Comparison of ENCODE assay signal across 15 mouse cellular contexts in genomic region chr1:119409599-119410168, GRCm38 (mm10). TPM values are rescaled to one million over a fixed set of nuclear protein-coding genes. Genes with fewer than 3 reads are reported as not detected.
DNase-seq lines count a peak whose midpoint lies in the region; ATAC-seq and TF ChIP-seq lines count a peak whose summit lies in the region.
"Had no signal": no experiment of that assay in that cellular context is flagged by ENCODE, and none has a peak within 500 bp of the region (broad histone marks: within the 10 kb centered on the region; RNA-seq: fewer than 3 reads in every experiment).

No protein-coding gene starts in this region.

- H3K9ac ChIP-seq in forebrain, embryonic 14.5 days (ENCODE audit: low read length): no peak overlapping the region
- H3K9ac ChIP-seq in forebrain, embryonic 12.5 days: no peak overlapping the region
- H3K9ac ChIP-seq in lung, postnatal 0 days (replicated peaks; ENCODE audit: low read depth): no peak overlapping the region
- no peak overlapping the region for H3K9ac ChIP-seq in midbrain, embryonic 14.5 days (replicated peaks; ENCODE audit: low read length)
- H3K9ac ChIP-seq in liver, embryonic 11.5 days (ENCODE audit: low read depth, low read length): no peak overlapping the region
- H3K9ac ChIP-seq: liver, embryonic 13.5 days had no signal

- H3K27me3 ChIP-seq in forebrain, embryonic 14.5 days (replicated peaks; ENCODE audit: control insufficient read depth, insufficient read depth, low read length): no peaks in the 10 kb centered on the region
- H3K27me3 ChIP-seq in forebrain, embryonic 12.5 days: 0 out of 2 replicates have a peak, but pooled peaks cover 4% of the 10 kb centered on the region
- no peaks in the 10 kb centered on the region for H3K27me3 ChIP-seq in lung, postnatal 0 days (replicated peaks; ENCODE audit: insufficient read depth, low read length)
- no peaks in the 10 kb centered on the region for H3K27me3 ChIP-seq in midbrain, embryonic 14.5 days (ENCODE audit: control insufficient read depth, insufficient read depth, low read length)
- peaks cover 5% of the 10 kb centered on the region; the same call in 1 of the 2 replicates for H3K27me3 ChIP-seq in liver, embryonic 11.5 days (replicated peaks; ENCODE audit: control insufficient read depth, insufficient read depth, low read length)
- H3K27me3 ChIP-seq: liver, embryonic 13.5 days had no signal

- DNase-seq in forebrain, embryonic 14.5 days (ENCODE audit: low spot score): peak; percentile 37
- DNase-seq in lung, postnatal 0 days (ENCODE audit: low spot score): no peak
- no peak for DNase-seq in lung, adult 18-20 months
- DNase-seq in brain, embryonic 14.5 days (ENCODE audit: low read depth): peak; percentile 72
- peak; percentile 43 for DNase-seq in midbrain, embryonic 14.5 days
- DNase-seq in liver, embryonic 11.5 days (ENCODE audit: low spot score): no peak
- DNase-seq: cerebellum, adult 11 months; layer of hippocampus, adult 9-11 months; liver, embryonic 13.5 days; spleen, adult 18-20 months; thymus, postnatal 36 days had no signal

- no peak for TF ChIP-seq EP300 in lung, postnatal 0 days (IDR thresholded peaks at IDR 0.05)

- TF ChIP-seq POLR2A in brain, embryonic 14.5 days (IDR thresholded peaks at IDR 0.05; ENCODE audit: borderline replicate concordance, extremely low read depth, insufficient read depth, insufficient read length, poor library complexity, severe bottlenecking): no peak

- H3K9me3 ChIP-seq in forebrain, embryonic 14.5 days (replicated peaks; ENCODE audit: control insufficient read depth, low read length): no peaks in the 10 kb centered on the region
- H3K9me3 ChIP-seq in forebrain, embryonic 12.5 days: no peaks in the 10 kb centered on the region
- H3K9me3 ChIP-seq in lung, postnatal 0 days (ENCODE audit: low read length): no peaks in the 10 kb centered on the region
- no peaks in the 10 kb centered on the region for H3K9me3 ChIP-seq in midbrain, embryonic 14.5 days (ENCODE audit: control insufficient read depth, low read length)
- H3K9me3 ChIP-seq in liver, embryonic 11.5 days (ENCODE audit: control insufficient read depth, low read length): no peaks in the 10 kb centered on the region
- H3K9me3 ChIP-seq: liver, embryonic 13.5 days had no signal

- no peak overlapping the region for H3K27ac ChIP-seq in forebrain, embryonic 14.5 days (ENCODE audit: low read depth, low read length)
- H3K27ac ChIP-seq in forebrain, embryonic 12.5 days: no peak overlapping the region
- no peak overlapping the region for H3K27ac ChIP-seq in lung, postnatal 0 days (ENCODE audit: low read length)
- H3K27ac ChIP-seq in midbrain, embryonic 14.5 days (replicated peaks; ENCODE audit: low read depth, low read length): no peak overlapping the region
- no peak overlapping the region for H3K27ac ChIP-seq in liver, embryonic 11.5 days (ENCODE audit: low read depth, low read length)
- H3K27ac ChIP-seq: kidney, postnatal 0 days; liver, embryonic 13.5 days had no signal

- TF ChIP-seq CTCF in lung, postnatal 0 days (IDR thresholded peaks at IDR 0.05): no peak
- no peak for TF ChIP-seq CTCF in brain, embryonic 14.5 days (IDR thresholded peaks at IDR 0.05; ENCODE audit: borderline replicate concordance, extremely low read depth, insufficient read depth, insufficient read length)

- H3K36me3 ChIP-seq in forebrain, embryonic 14.5 days (ENCODE audit: control insufficient read depth, insufficient read depth, low read length): 0 out of 2 replicates have a peak, but pooled peaks cover 3% of the 10 kb centered on the region
- H3K36me3 ChIP-seq in forebrain, embryonic 12.5 days (replicated peaks): no peaks in the 10 kb centered on the region
- no peaks in the 10 kb centered on the region for H3K36me3 ChIP-seq in lung, postnatal 0 days (ENCODE audit: insufficient read depth, low read length)
- no peaks in the 10 kb centered on the region for H3K36me3 ChIP-seq in midbrain, embryonic 14.5 days (ENCODE audit: control insufficient read depth, insufficient read depth, low read length)
- no peaks in the 10 kb centered on the region for H3K36me3 ChIP-seq in liver, embryonic 11.5 days (ENCODE audit: control insufficient read depth, insufficient read depth, low read length)
- H3K36me3 ChIP-seq: liver, embryonic 13.5 days had no signal

- 49% methylated on average over 5 of the region's 5 CpGs for WGBS in forebrain, embryonic 14.5 days
- 70% methylated on average over 5 of the region's 5 CpGs for WGBS in forebrain, embryonic 12.5 days
- 30% methylated on average over 5 of the region's 5 CpGs for WGBS in lung, postnatal 0 days
- WGBS in midbrain, embryonic 14.5 days: 57% methylated on average over 5 of the region's 5 CpGs
- WGBS in liver, embryonic 11.5 days: 66% methylated on average over 5 of the region's 5 CpGs

- no peak for ATAC-seq in forebrain, embryonic 14.5 days
- no peak for ATAC-seq in forebrain, embryonic 12.5 days (ENCODE audit: low FRiP score)
- peak; percentile 17; the same call in 1 of the 2 replicates for ATAC-seq in lung, postnatal 0 days
- ATAC-seq in midbrain, embryonic 14.5 days (ENCODE audit: low FRiP score, low TSS enrichment): no peak; the same call in 1 of the 2 replicates
- no peak for ATAC-seq in liver, embryonic 11.5 days (replicated peaks; ENCODE audit: low FRiP score)

- peaks cover 11% of the 10 kb centered on the region for H3K4me1 ChIP-seq in forebrain, embryonic 14.5 days (ENCODE audit: control insufficient read depth, insufficient read depth, low read length)
- peaks cover 16% of the 10 kb centered on the region for H3K4me1 ChIP-seq in forebrain, embryonic 12.5 days
- H3K4me1 ChIP-seq in lung, postnatal 0 days (ENCODE audit: insufficient read depth, low read depth, low read length): no peaks in the 10 kb centered on the region
- H3K4me1 ChIP-seq in midbrain, embryonic 14.5 days (ENCODE audit: control insufficient read depth, insufficient read depth, low read length): 0 out of 2 replicates have a peak, but pooled peaks cover 6% of the 10 kb centered on the region
- H3K4me1 ChIP-seq in liver, embryonic 11.5 days (replicated peaks; ENCODE audit: control insufficient read depth, insufficient read depth, low read length): no peaks in the 10 kb centered on the region
- H3K4me1 ChIP-seq: liver, embryonic 13.5 days had no signal

- H3K4me3 ChIP-seq in forebrain, embryonic 14.5 days (ENCODE audit: low read depth, low read length): no peak overlapping the region
- H3K4me3 ChIP-seq in forebrain, embryonic 12.5 days (replicated peaks): no peak overlapping the region
- no peak overlapping the region for H3K4me3 ChIP-seq in lung, postnatal 0 days (ENCODE audit: low read depth, low read length)
- H3K4me3 ChIP-seq in midbrain, embryonic 14.5 days (replicated peaks; ENCODE audit: low read depth, low read length): no peak overlapping the region
- H3K4me3 ChIP-seq in liver, embryonic 11.5 days (ENCODE audit: low read depth, low read length): no peak overlapping the region
- H3K4me3 ChIP-seq: erythroblast, embryonic 14.5 days; liver, embryonic 13.5 days; myocyte had no signal

- no peak overlapping the region for H3K4me2 ChIP-seq in forebrain, embryonic 14.5 days (ENCODE audit: low read length)
- no peak overlapping the region for H3K4me2 ChIP-seq in forebrain, embryonic 12.5 days
- H3K4me2 ChIP-seq in lung, postnatal 0 days (replicated peaks; ENCODE audit: low read depth, low read length): no peak overlapping the region
- H3K4me2 ChIP-seq in midbrain, embryonic 14.5 days (ENCODE audit: low read length): no peak overlapping the region
- no peak overlapping the region for H3K4me2 ChIP-seq in liver, embryonic 11.5 days
- H3K4me2 ChIP-seq: liver, embryonic 13.5 days had no signal

RNA-seq across cellular contexts. Expression of gene Inhbb, which starts 12.4 kb away (rescaled TPM):
- 3.9 and 4.2 TPM in 2 replicates for polyA plus RNA-seq in forebrain, embryonic 14.5 days (2014; fragmentation: Nextera tagmentation; extraction: Ambion mirVana)
- polyA plus RNA-seq in forebrain, embryonic 12.5 days (2016; fragmentation: Nextera tagmentation; extraction: Ambion mirVana): 1.8 and 2.3 TPM in 2 replicates
- polyA plus RNA-seq in lung, postnatal 0 days (2015; fragmentation: Nextera tagmentation; extraction: Ambion mirVana): 2.4 and 2.9 TPM in 2 replicates
- polyA plus RNA-seq in brain, embryonic 14.5 days (2012; rRNA removed): 6.0 and 7.4 TPM in 2 replicates
- polyA plus RNA-seq in midbrain, embryonic 14.5 days (2014; fragmentation: Nextera tagmentation; extraction: Ambion mirVana): 1.9 and 2.1 TPM in 2 replicates
- 0.06 and 0.11 TPM in 2 replicates for polyA plus RNA-seq in liver, embryonic 11.5 days (2014; fragmentation: Nextera tagmentation; extraction: Ambion mirVana)

Comparison
In these comparisons a context has a peak if more than half of its experiments do, and no peak if none do; other contexts are left out.
1. DNase-seq: peak in forebrain, embryonic 14.5 days (single experiment), brain, embryonic 14.5 days (single experiment) and midbrain, embryonic 14.5 days (single experiment); none in lung, postnatal 0 days (single experiment), lung, adult 18-20 months (0 of 2) and liver, embryonic 11.5 days (single experiment).